Mouse (Mus musculus) forebrain, embryonic 10.5 days (tissue): ENCODE results near the gene Slc35d2. TPM values are rescaled to one million over a fixed set of nuclear protein-coding genes. Genes with fewer than 3 reads are reported as not detected.

Experiments used
- DNase-seq: peaks from one replicate; pipeline ENCODE4 v3.0.0-alpha.2; 2017; ENCODE audit warnings: low spot score; ENCODE audit errors: extremely low spot score
- H3K27ac ChIP-seq: fragments of 300-500 bp; sonication (generic); 2 replicates; pipeline ENCODE4 v1.5.1; 2016; ENCODE audit warnings: mild to moderate bottlenecking
- H3K27me3 ChIP-seq: fragments of 300-500 bp; sonication (generic); 2 replicates; pipeline ENCODE4 v1.6.1; 2016; ENCODE audit warnings: mild to moderate bottlenecking; ENCODE audit not compliant: poor library complexity, severe bottlenecking
- H3K36me3 ChIP-seq: fragments of 300-500 bp; sonication (generic); replicated peaks from 2 replicates; pipeline ENCODE4 v1.6.1; 2016; ENCODE audit warnings: mild to moderate bottlenecking, moderate library complexity
- H3K4me1 ChIP-seq: fragments of 300-500 bp; sonication (generic); 2 replicates; pipeline ENCODE4 v1.6.1; 2016
- H3K4me3 ChIP-seq: fragments of 300-500 bp; sonication (generic); 2 replicates; pipeline ENCODE4 v1.5.1; 2016; ENCODE audit warnings: mild to moderate bottlenecking, moderate library complexity
- H3K9me3 ChIP-seq: fragments of 300-500 bp; sonication (generic); 2 replicates; pipeline ENCODE4 v1.6.1; 2016; ENCODE audit warnings: mild to moderate bottlenecking, moderate library complexity
- WGBS: fragments of 180-500 bp; shearing (Covaris S2); methylation state at CpG from one replicate; pipeline ENCODE4 v1.1.7; 2016; 5-methylcytosine and 5-hydroxymethylcytosine counted together
- polyA plus RNA-seq: library from polyadenylated mRNA; unstranded; fragments of >200 nt; fragmentation: Nextera tagmentation; extraction: Ambion mirVana; gene quantifications from 2 replicates; pipeline ENCODE4 v1.2.1, GENCODE M21; 2016

Gene Slc35d2
- 1.5 and 2.8 TPM in 2 replicates for polyA plus RNA-seq

DNA sequence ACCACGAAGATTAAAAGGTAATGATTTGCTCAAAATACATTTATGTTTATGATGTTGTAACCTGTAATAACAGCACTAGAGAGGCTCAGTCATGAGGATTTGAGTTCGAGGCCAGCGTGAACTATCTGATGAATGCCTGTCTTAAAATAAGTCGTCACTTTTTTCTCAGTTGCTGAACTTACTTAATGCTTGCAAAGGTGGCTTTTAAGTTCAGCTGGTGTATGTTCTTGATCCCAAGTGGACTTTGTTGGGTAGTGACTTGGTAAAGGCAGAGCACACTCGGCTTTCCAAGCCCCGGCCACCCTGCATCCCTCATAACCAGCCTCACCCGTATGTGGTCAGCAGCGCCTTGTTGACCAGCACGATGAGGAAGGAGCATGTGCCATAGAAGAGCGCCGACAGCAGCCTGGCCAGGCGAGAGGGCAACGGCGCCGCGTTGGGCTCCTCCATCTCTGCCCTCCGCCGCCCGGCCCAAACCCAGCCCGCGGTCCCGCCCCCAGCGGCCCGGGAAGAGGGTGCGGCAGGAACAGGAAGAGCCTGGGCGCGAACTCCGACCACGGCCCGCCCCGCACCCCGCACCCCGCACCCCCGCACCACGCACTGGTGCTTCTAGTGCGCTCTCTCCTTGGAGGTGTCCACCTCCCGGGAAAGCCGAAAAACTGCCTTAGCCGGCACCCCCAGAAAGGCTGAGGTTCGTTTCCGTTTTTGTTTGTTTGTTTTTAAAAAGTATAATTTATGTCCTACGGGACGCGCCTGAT is at the start of gene Slc35d2:
Gene Slc35d2 (minus strand): TSS at position 511 of the 758 bp plus-strand sequence.
- no peak for DNase-seq
- peak within 1 kb of the TSS; percentile 61 for H3K4me3 ChIP-seq
- peaks cover 34% of the 10 kb centered on the region for H3K36me3 ChIP-seq
- H3K4me1 ChIP-seq, result peaks cover 25% of the 10 kb centered on the region
- peak within 1 kb of the TSS; percentile 81 for H3K27ac ChIP-seq
- H3K27me3 ChIP-seq, result no peaks in the 10 kb centered on the region
- WGBS, result 9% methylated on average over 44 of the region's 44 CpGs
- no peaks in the 10 kb centered on the region for H3K9me3 ChIP-seq

DNA sequence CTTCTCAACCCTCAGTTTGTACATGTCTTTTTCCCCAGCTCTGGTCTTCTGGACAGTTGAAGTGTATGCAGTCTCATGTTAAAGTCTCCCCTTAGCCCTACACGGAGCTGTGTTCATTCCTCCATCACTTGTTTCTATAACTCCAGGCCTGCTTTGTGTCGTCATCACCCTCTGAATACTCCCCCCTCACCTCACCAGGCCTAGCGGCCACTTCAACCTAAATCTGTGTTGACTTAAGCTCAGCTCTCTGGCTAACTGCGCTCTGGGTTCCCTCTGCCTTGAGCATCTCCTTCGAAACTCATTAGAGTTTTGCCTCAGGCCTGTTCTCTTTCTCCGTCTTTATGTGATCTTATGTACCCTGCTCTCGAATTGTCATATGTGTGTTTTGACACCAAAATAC is 48.8 kb upstream of the Slc35d2 start:
- Histone ChIP-seq H3K36me3 (peaks cover 15% of the 10 kb centered on the region), H3K9me3 (no peaks in the 10 kb centered on the region; the same call in 1 of the 2 replicates), H3K4me3 (no peak overlapping the region), H3K27ac (no peak overlapping the region), H3K4me1 (peaks cover 8% of the 10 kb centered on the region), H3K27me3 (no peaks in the 10 kb centered on the region)
- 82% methylated on average over 7 of the region's 7 CpGs for WGBS
- DNase-seq, result no peak

DNA sequence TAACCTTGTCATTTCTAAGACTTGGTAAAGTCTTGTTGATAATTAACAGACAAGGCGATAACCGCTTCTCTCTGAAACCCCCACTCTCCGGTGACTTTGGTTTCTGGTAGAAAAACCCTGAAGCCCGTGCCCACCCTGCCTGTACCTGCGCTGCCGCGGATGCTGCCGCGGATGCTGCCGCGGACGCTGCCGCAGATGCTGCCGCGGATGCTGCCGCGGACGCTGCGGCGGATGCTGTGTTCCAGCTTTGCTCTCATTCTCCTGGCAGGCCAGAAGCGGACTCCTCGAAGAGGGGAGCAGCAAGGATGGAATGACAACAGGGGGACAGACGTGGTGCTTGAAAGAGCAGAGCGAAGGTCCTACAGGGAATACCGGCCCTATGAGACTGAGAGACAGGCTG is 40.6 kb upstream of the Slc35d2 start:
- Histone ChIP-seq H3K27ac (no peak overlapping the region), H3K9me3 (peaks cover 40% of the 10 kb centered on the region), H3K4me3 (no peak overlapping the region), H3K36me3 (peaks cover 54% of the 10 kb centered on the region), H3K27me3 (no peaks in the 10 kb centered on the region), H3K4me1 (no peaks in the 10 kb centered on the region)
- 98% methylated on average over 25 of the region's 25 CpGs for WGBS
- no peak for DNase-seq

DNA sequence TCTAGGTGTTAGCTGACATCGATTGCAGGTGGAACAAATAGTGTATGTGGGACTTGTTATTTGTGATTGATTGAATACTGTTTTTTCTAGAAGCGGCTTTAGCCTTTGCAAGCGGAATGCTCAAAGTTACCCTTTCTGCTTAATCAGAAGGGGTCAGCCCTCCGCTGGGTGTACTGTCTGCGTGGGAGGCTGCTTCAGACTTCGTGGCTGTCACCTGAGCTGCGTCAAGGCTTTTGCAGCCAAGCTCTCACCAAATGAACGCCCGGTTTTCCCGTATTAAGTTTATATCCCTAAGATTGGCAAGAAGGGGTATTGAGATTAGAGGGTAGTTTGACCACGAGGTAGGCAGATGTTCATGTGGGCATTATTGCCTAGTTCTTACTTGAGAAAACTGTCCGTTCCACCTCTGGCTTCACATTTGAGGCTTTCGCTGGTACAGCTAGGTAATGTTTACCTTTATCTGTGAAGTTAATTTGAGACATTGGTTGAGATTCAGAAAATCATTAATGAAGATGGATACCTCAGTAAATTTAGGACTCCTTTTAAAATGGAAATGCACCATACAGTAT is 34.1 kb upstream of the Slc35d2 start:
- no peak overlapping the region for H3K27ac ChIP-seq
- 22% methylated on average over 13 of the region's 13 CpGs for WGBS
- no peak for DNase-seq
- peaks cover 23% of the 10 kb centered on the region for H3K4me1 ChIP-seq
- H3K9me3 ChIP-seq, result peaks cover under 1% of the 10 kb centered on the region; the same call in 1 of the 2 replicates
- peaks cover 5% of the 10 kb centered on the region for H3K36me3 ChIP-seq
- peaks cover 36% of the 10 kb centered on the region for H3K27me3 ChIP-seq
- peak overlapping the region; percentile 84 for H3K4me3 ChIP-seq

DNA sequence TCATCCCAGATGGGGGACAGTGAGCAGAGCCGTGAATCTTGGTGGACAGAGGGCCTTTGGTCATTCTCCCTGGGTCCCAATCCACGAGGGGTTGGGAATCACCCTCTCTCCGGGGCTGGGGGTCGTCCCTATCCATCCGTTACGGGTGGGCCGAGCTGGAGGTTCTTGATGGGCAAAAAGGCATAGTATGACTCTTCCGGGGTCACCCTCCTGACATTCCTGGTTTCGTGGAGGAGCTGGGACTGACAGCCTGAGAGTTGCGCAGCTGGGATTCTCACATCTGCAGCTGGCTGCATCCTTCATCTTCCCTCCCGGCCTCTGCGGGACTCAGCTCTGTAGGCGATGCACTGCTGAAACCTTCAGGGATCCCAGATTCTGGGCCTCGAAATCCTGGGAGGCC is 33.5 kb upstream of the Slc35d2 start:
- DNase-seq, result peak; percentile 26
- Histone ChIP-seq H3K27me3 (peaks cover 36% of the 10 kb centered on the region), H3K4me1 (peaks cover 23% of the 10 kb centered on the region), H3K27ac (0 out of 2 replicates have a peak overlapping the region, but pooled peaks have one; percentile 87), H3K4me3 (peak overlapping the region; percentile 84), H3K36me3 (peaks cover 3% of the 10 kb centered on the region; the same call in 1 of the 2 replicates), H3K9me3 (no peaks in the 10 kb centered on the region; the same call in 1 of the 2 replicates)
- under 1% methylated on average over 14 of the region's 14 CpGs for WGBS

DNA sequence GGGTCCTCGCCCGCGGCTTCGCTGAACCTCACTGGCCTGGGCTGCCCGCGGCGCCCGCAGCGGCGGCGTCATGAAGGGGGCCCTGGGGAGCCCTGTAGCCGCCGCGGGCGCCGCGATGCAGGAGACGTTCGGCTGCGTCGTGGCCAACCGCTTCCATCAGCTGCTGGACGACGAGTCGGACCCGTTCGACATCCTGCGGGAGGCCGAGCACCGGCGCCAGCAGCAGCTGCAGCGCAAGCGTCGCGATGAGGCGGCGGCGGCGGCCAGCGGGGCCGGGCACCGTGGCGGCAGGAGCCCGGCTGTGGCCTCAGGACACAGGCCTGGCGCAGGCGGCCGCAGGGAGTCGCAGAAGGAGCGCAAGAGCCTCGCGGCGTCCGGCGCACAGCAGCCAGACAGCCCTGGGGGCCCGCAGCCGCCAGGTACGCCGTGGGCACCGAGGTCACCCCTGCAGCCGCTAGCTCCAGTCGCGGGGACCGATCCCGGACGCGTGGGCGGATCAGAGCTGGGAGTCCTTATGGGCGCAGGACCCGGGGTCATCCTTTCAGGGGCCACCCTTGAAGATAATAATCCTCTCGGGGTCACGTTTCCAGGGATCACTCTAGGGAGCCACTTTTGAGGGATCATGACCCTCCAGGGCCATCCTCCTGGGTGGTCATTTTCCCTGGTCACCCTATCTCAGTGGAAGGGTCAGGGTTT is 32.9 kb upstream of the Slc35d2 start:
- no peaks in the 10 kb centered on the region for H3K9me3 ChIP-seq
- H3K36me3 ChIP-seq, result no peaks in the 10 kb centered on the region
- peaks cover 23% of the 10 kb centered on the region for H3K4me1 ChIP-seq
- H3K27ac ChIP-seq, result peak overlapping the region; percentile 87
- DNase-seq, result no peak
- WGBS, result under 1% methylated on average over 70 of the region's 71 CpGs
- peak overlapping the region; percentile 84 for H3K4me3 ChIP-seq
- H3K27me3 ChIP-seq, result peaks cover 36% of the 10 kb centered on the region

DNA sequence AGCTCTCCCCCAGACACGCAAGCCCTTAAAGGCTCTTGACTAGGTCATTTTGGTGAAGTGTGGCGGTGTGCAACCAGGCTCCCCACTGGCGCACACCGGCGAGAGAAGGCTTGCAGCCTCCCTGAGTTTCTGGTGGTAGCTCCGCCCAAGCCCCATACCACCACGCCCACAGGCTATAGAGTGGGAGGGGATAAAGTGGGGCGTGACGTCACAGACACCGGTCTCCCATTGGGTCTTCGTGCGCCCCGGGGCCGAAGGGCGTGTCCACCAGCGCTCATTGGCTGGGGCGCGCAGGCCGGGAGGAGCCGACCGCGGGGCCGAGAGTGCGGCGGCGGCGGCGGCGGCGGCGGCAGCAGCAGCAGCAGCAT is 32.4 kb upstream of the Slc35d2 start, which contains the start of gene Habp4:
Gene Habp4 (plus strand): TSS at position 277 of the 368 bp plus-strand sequence.
- Histone ChIP-seq H3K27ac (peak within 1 kb of the TSS; percentile 87), H3K9me3 (no peaks in the 10 kb centered on the region), H3K36me3 (no peaks in the 10 kb centered on the region), H3K4me1 (peaks cover 23% of the 10 kb centered on the region), H3K4me3 (peak within 1 kb of the TSS; percentile 84), H3K27me3 (peaks cover 39% of the 10 kb centered on the region)
- peak; percentile 96 for DNase-seq
- under 1% methylated on average over 29 of the region's 31 CpGs for WGBS

DNA sequence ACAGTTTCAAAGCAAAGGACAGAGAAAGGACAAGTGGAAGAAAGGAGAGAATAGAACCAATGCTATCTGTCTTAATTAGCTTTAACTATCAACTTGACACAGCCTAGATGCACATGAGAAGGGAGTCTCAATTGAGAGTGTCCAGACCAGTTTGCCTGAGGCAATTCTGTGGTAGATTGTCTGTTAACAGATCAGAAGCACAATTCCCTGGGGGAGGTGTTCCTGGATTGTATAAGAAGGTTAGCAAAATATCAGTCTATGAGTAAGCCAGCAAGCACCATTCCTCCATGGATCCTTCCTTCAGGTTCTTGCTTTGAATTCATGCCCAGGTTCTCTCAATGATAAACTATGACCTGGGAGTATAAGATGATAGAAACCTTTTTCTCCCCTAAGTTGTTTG is 27.8 kb upstream of the Slc35d2 start:
- Histone ChIP-seq H3K4me3 (no peak overlapping the region), H3K36me3 (no peaks in the 10 kb centered on the region), H3K4me1 (peaks cover 33% of the 10 kb centered on the region), H3K27ac (no peak overlapping the region), H3K9me3 (no peaks in the 10 kb centered on the region), H3K27me3 (peaks cover 18% of the 10 kb centered on the region)
- no peak for DNase-seq

DNA sequence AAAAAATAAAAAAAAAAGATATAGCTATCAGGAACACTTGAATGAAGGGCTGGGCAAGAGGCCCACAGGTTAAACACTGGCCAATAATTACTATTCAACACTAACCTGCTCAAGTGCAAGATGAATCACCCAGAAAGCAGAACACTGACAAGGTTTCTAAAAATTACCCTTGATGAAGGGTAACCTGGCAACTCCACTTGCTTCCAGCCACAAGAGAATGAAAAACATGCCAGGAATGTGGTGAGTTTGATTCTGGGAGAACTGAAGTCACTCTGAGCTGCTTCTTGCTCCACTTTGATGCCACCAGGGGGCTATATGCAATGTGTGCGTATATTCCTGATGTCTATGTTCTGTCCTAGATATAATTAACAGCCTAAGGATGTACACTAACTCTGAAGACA is 26.0 kb upstream of the Slc35d2 start:
- Histone ChIP-seq H3K36me3 (peaks cover 1% of the 10 kb centered on the region; the same call in 1 of the 2 replicates), H3K27me3 (peaks cover 11% of the 10 kb centered on the region), H3K4me1 (peaks cover 42% of the 10 kb centered on the region), H3K27ac (no peak overlapping the region), H3K4me3 (no peak overlapping the region), H3K9me3 (no peaks in the 10 kb centered on the region)
- DNase-seq, result peak; percentile 24
- WGBS, result 22% methylated on average over 1 of the region's 1 CpGs

DNA sequence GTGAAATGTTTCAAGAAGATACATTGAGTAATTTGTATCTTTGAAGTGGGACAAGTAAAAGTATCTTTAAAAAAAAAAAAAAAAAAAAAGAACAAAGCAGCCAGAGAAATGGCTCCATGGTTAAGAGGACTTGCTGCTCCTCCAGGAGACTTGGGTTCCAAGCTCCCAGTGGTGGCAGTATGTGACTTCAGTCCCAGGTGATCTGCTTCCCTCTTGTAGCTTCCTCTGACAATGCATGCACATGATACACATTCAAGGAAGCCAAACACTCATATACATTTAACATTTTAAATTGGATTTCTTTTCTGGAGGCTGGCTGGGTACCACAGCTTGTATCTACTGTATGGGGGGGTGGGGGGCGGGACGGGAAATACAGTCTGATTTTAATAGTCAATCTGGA is 25.5 kb upstream of the Slc35d2 start:
- WGBS, result 63% methylated on average over 2 of the region's 2 CpGs
- Histone ChIP-seq H3K27ac (no peak overlapping the region), H3K4me1 (peaks cover 48% of the 10 kb centered on the region)

DNA sequence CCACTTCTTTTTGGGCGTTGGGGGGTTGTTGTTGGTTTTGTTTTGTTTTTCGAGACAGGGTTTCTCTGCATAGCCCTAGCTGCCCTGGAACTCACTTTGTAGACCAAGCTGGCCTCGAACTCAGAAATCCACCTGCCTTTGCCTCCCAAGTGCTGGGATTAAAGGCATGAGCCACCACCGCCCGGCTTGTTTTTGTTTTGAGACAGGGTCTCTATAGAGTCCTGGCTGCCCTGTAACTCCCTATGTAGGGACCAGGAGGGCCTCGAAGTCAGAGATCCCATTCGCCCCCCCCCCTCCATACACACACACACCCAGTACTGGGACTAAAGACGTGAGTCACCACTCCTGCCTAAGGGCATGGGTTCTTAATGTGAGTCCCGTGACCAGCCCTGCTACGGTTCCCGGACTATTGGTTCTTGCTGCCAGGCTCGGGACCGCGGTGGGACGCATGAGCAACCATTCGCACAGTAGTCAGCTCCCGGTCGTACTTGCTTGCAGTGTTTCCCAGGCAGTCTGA is 24.6 kb upstream of the Slc35d2 start:
- peak; percentile 61 for DNase-seq
- H3K27ac ChIP-seq, result peak overlapping the region; percentile 98
- H3K4me1 ChIP-seq, result peaks cover 55% of the 10 kb centered on the region
- WGBS, result 1% methylated on average over 18 of the region's 18 CpGs
- H3K9me3 ChIP-seq, result no peaks in the 10 kb centered on the region
- H3K4me3 ChIP-seq, result peak overlapping the region; percentile 97
- peaks cover 6% of the 10 kb centered on the region for H3K27me3 ChIP-seq
- peaks cover 7% of the 10 kb centered on the region; the same call in 1 of the 2 replicates for H3K36me3 ChIP-seq

More for the DNA sequence above, 25.5 kb upstream of the Slc35d2 start:
- DNase-seq, result no peak
- no peaks in the 10 kb centered on the region for H3K9me3 ChIP-seq
- H3K4me3 ChIP-seq, result no peak overlapping the region; the same call in 1 of the 2 replicates
- H3K36me3 ChIP-seq, result peaks cover 7% of the 10 kb centered on the region; the same call in 1 of the 2 replicates
- H3K27me3 ChIP-seq, result peaks cover 6% of the 10 kb centered on the region

DNA sequence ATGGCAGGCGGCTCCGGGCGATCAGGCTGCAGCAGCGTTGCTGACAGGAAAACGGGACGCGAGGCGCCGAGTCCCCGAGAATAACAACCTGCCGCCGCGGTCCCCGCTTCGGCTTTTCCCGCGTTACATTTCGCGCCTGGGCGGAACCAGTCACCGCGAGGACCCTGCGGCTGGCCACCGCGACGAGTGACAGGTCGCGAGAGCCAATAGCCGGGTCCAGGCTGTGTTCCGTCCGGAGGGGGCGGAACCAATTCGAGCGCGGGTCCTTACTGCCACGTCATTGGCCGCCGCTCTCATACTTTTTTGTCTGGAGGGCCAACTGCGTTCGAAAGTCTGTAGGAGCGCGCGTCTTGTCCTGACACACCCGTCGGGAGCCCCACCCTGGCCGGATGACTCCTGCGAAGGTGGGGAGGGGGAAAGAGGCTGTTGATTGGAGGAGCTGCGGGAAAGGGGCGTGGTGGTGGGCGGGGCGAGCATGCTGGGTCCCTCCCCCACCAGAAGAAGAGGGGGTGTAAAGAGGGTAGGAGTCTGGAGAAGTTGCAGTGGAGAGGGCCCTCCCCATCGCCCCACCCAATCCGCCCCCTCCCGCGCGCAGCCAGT is 24.0 kb upstream of the Slc35d2 start, which contains the start of gene Zfp367:
Gene Zfp367 (minus strand): TSS at position 120 of the 600 bp plus-strand sequence.
- Histone ChIP-seq H3K36me3 (peaks cover 7% of the 10 kb centered on the region; the same call in 1 of the 2 replicates), H3K27me3 (peaks cover 6% of the 10 kb centered on the region), H3K4me3 (peak within 1 kb of the TSS; percentile 97), H3K27ac (peak within 1 kb of the TSS; percentile 98), H3K9me3 (no peaks in the 10 kb centered on the region), H3K4me1 (peaks cover 55% of the 10 kb centered on the region)
- WGBS, result under 1% methylated on average over 54 of the region's 56 CpGs
- DNase-seq, result peak; percentile 99
